Mouse (Mus musculus): Measurements from ENCODE around the gene Rubcn. TPM values are rescaled to one million over a fixed set of nuclear protein-coding genes. Genes with fewer than 3 reads are reported as not detected.

Gene Rubcn
- total and polyA plus RNA-seq, 3 experiments: 27.7 to 40.4 (median 28.0) TPM

GRCm38 (mm10) chr16:32861813-32862385 is 15.7 kb downstream of the Rubcn start:
- Histone ChIP-seq H3K9ac (ENCODE audit: insufficient read depth, low read depth) (no peak overlapping the region), H3K79me2 (replicated peaks; ENCODE audit: control insufficient read depth, extremely low read depth, insufficient read depth, poor library complexity, severe bottlenecking) (0 out of 2 replicates have a peak, but pooled peaks cover 3% of the 10 kb centered on the region), H3K27ac (ENCODE audit: insufficient read depth, low read depth) (no peak overlapping the region), H3K36me3 (replicated peaks in 1 of 2; ENCODE audit: control insufficient read depth in 1 of 2, insufficient read depth in 1 of 2, low read length in 1 of 2) (peaks cover 0 to 38% of the 10 kb centered on the region in 2 experiments), H3K4me1 (ENCODE audit: control insufficient read depth in 1 of 2, insufficient read depth in 2 of 2) (peaks cover 33 to 90% of the 10 kb centered on the region in 2 experiments), H3K9me3 (replicated peaks; ENCODE audit: low read length) (no peaks in the 10 kb centered on the region), H3K4me3 (replicated peaks in 1 of 3; ENCODE audit: low read depth in 2 of 3, low read length in 2 of 3, poor library complexity in 1 of 3) (no peak overlapping the region), H3K27me3 (replicated peaks) (no peaks in the 10 kb centered on the region), H3K4me2 (ENCODE audit: insufficient read depth, low read depth, poor library complexity, severe bottlenecking) (peak overlapping the region; percentile 75)
- dilution Hi-C loops (cut with MboI; ENCODE audit: extremely low pct_ligation_motif_present, extremely low pct_unique_long_range_greater_than_20kb, low sequenced_read_pairs): no loop called here
- TF ChIP-seq IRF4 (IDR thresholded peaks at IDR 0.05; ENCODE audit: low read depth, low read length) (peak; percentile 56), ETS1 (conservative IDR thresholded peaks at IDR 0.05; ENCODE audit: low read depth, low read length) (peak; percentile 63; the same call in 1 of the 2 replicates), TCF12 (IDR thresholded peaks at IDR 0.05; ENCODE audit: low read depth, low read length) (no peak), MYC (IDR thresholded peaks at IDR 0.05; ENCODE audit: low read depth, low read length) (peak; percentile 88), MXI1 (IDR thresholded peaks at IDR 0.05; ENCODE audit: low read depth, low read length) (peak; percentile 82; the same call in 1 of the 2 replicates), CHD1 (IDR thresholded peaks at IDR 0.05; ENCODE audit: low read depth, low read length) (no peak), MEF2A (IDR thresholded peaks at IDR 0.05; ENCODE audit: borderline replicate concordance, low read depth, low read length) (0 out of 2 replicates have a peak, but pooled peaks have one; percentile 39), ZNF384 (IDR thresholded peaks at IDR 0.05; ENCODE audit: low read depth, low read length) (peak; percentile 95), EP300 (IDR thresholded peaks at IDR 0.05; ENCODE audit: low read length) (peak; percentile 75), BHLHE40 (IDR thresholded peaks at IDR 0.05; ENCODE audit: low read depth, low read length) (peak; percentile 58; the same call in 1 of the 2 replicates), MAZ (IDR thresholded peaks at IDR 0.05; ENCODE audit: low read depth, low read length) (peak; percentile 29; the same call in 1 of the 2 replicates), RAD21 (IDR thresholded peaks at IDR 0.05; ENCODE audit: low read depth, low read length) (no peak)
- DNase-seq (ENCODE audit: extremely low read depth): peak; percentile 65
- in situ Hi-C loops (cut with MboI; ENCODE audit: low pct_ligation_motif_present, low pct_unique_long_range_greater_than_20kb, low sequenced_read_pairs): loop anchor here (5.0 kb wide), 1 partner anchor 45 kb away; no protein-coding TSS in a partner anchor

GRCm38 (mm10) chr16:32858771-32859636 is 18.6 kb downstream of the Rubcn start:
- Histone ChIP-seq H3K4me2 (ENCODE audit: insufficient read depth, low read depth, poor library complexity, severe bottlenecking) (no peak overlapping the region), H3K4me1 (ENCODE audit: control insufficient read depth in 1 of 2, insufficient read depth in 2 of 2) (peaks cover 21 to 84% of the 10 kb centered on the region in 2 experiments), H3K9ac (ENCODE audit: insufficient read depth, low read depth) (no peak overlapping the region), H3K36me3 (replicated peaks in 1 of 2; ENCODE audit: control insufficient read depth in 1 of 2, insufficient read depth in 1 of 2, low read length in 1 of 2) (peaks cover 3 to 49% of the 10 kb centered on the region in 2 experiments), H3K79me2 (replicated peaks; ENCODE audit: control insufficient read depth, extremely low read depth, insufficient read depth, poor library complexity, severe bottlenecking) (0 out of 2 replicates have a peak, but pooled peaks cover 3% of the 10 kb centered on the region), H3K27me3 (replicated peaks) (no peaks in the 10 kb centered on the region), H3K9me3 (replicated peaks; ENCODE audit: low read length) (no peaks in the 10 kb centered on the region), H3K4me3 (replicated peaks in 1 of 3; ENCODE audit: low read depth in 2 of 3, low read length in 2 of 3, poor library complexity in 1 of 3) (no peak overlapping the region), H3K27ac (ENCODE audit: insufficient read depth, low read depth) (no peak overlapping the region)
- dilution Hi-C loops (cut with MboI; ENCODE audit: extremely low pct_ligation_motif_present, extremely low pct_unique_long_range_greater_than_20kb, low sequenced_read_pairs): no loop called here
- DNase-seq (ENCODE audit: extremely low read depth): no peak
- no peak for TF ChIP-seq HCFC1 (IDR thresholded peaks at IDR 0.05; ENCODE audit: low read depth, low read length)
- TF ChIP-seq UBTF (IDR thresholded peaks at IDR 0.05; ENCODE audit: low read depth, low read length): 0 out of 2 replicates have a peak, but pooled peaks have one; percentile 31
- in situ Hi-C loops (cut with MboI; ENCODE audit: low pct_ligation_motif_present, low pct_unique_long_range_greater_than_20kb, low sequenced_read_pairs): no loop called here
